Mouse (Mus musculus) midbrain, postnatal 0 days (tissue): ENCODE measurements around the gene Rilpl1. TPM values are rescaled to one million over a fixed set of nuclear protein-coding genes. Genes with fewer than 3 reads are reported as not detected.
"Not testable (repeated sequence)": the region's sequence is repeated elsewhere in the genome, so short reads cannot be mapped to it uniquely, and the experiment has no call there.

ENCODE experiments used
- ATAC-seq: fragments of 200-750 bp; cut with Nextera tagmentation; 2 replicates; pipeline ENCODE4 v1.8.0; 2017; ENCODE audit warnings: moderate number of reproducible peaks, mild to moderate bottlenecking, moderate TSS enrichment, moderate library complexity; ENCODE audit not compliant: low FRiP score
- DNase-seq: peaks from one replicate; pipeline ENCODE4 v3.0.0-alpha.2; 2015; ENCODE audit warnings: low spot score
- H3K27ac ChIP-seq: fragments of 300-500 bp; sonication (generic); 2 replicates; pipeline ENCODE4 v1.5.1; 2014; ENCODE audit warnings: low read depth, mild to moderate bottlenecking, low read length, mixed read lengths
- H3K27me3 ChIP-seq: fragments of 300-500 bp; sonication (generic); 2 replicates; pipeline ENCODE4 v1.6.1; 2014; ENCODE audit warnings: low read length, control low read depth, mixed read lengths; ENCODE audit not compliant: insufficient read depth
- H3K36me3 ChIP-seq: fragments of 300-500 bp; sonication (generic); 2 replicates; pipeline ENCODE4 v1.6.1; 2014; ENCODE audit warnings: low read length, control low read depth, mixed read lengths; ENCODE audit not compliant: insufficient read depth
- H3K4me1 ChIP-seq: fragments of 300-500 bp; sonication (generic); 2 replicates; pipeline ENCODE4 v1.6.1; 2014; ENCODE audit warnings: mild to moderate bottlenecking, control low read depth, antibody characterized with exemption, low read length, mixed read lengths; ENCODE audit not compliant: insufficient read depth
- H3K4me2 ChIP-seq: fragments of 300-500 bp; sonication (generic); 2 replicates; pipeline ENCODE4 v1.6.1; 2014; ENCODE audit warnings: low read depth, mild to moderate bottlenecking, low read length, mixed read lengths; ENCODE audit not compliant: poor library complexity, severe bottlenecking
- H3K4me3 ChIP-seq: fragments of 300-500 bp; sonication (generic); 2 replicates; pipeline ENCODE4 v1.5.1; 2014; ENCODE audit warnings: low read depth, mild to moderate bottlenecking, low read length, moderate library complexity
- H3K9ac ChIP-seq: fragments of 300-500 bp; sonication (generic); replicated peaks from 2 replicates; pipeline ENCODE4 v1.6.1; 2014; ENCODE audit warnings: mild to moderate bottlenecking, low read length, moderate library complexity, mixed read lengths; ENCODE audit not compliant: poor library complexity, severe bottlenecking
- H3K9me3 ChIP-seq: fragments of 300-500 bp; sonication (generic); 2 replicates; pipeline ENCODE4 v1.6.1; 2016; ENCODE audit warnings: low read length, control low read depth
- CTCF ChIP-seq: IDR thresholded peaks from 2 replicates; pipeline ENCODE4 v1.5.1; 2016; ENCODE audit warnings: antibody characterized with exemption, mild to moderate bottlenecking
- WGBS: fragments of 180-500 bp; shearing (Covaris S2); extraction: QIAGEN DNeasy Blood & Tissue Kit; methylation state at CpG from one replicate; pipeline ENCODE4 v1.1.7; 2014; 5-methylcytosine and 5-hydroxymethylcytosine counted together
- polyA plus RNA-seq: library from polyadenylated mRNA; unstranded; fragments of >200 nt; fragmentation: Nextera tagmentation; extraction: Ambion mirVana; gene quantifications from 2 replicates; pipeline ENCODE4 v1.2.1, GENCODE M21; 2015
- total RNA-seq: library from RNA; depleted of rRNA; stranded (reverse); fragments of >200 nt; gene quantifications from 2 replicates; pipeline ENCODE4 v1.2.3, GENCODE M21; 2014

Rilpl1 gene
- total and polyA plus RNA-seq, 2 experiments from 2014 or later: 11.9 to 14.9 TPM

- Histone ChIP-seq H3K36me3 (peaks cover 39% of the 10 kb centered on the region), H3K4me3 (no peak overlapping the region), H3K4me2 (no peak overlapping the region), H3K4me1 (no peaks in the 10 kb centered on the region), H3K27ac (no peak overlapping the region), H3K27me3 (no peaks in the 10 kb centered on the region), H3K9me3 (no peaks in the 10 kb centered on the region), H3K9ac (no peak overlapping the region)
- no peak for ATAC-seq
- no peak for DNase-seq
- no peak for TF ChIP-seq CTCF
- WGBS: 86% methylated on average over 5 of the region's 5 CpGs
These were observed 67.7 kb downstream of the Rilpl1 start for GRCm38 (mm10) chr5:124463462-124463861.

GRCm38 (mm10) chr5:124462297-124463025 lies 68.7 kb downstream of the Rilpl1 start:
- DNase-seq: no peak
- no peak overlapping the region for H3K9ac ChIP-seq
- H3K4me3 ChIP-seq: no peak overlapping the region
- WGBS: 87% methylated on average over 8 of the region's 8 CpGs
- peaks cover 44% of the 10 kb centered on the region for H3K36me3 ChIP-seq
- TF ChIP-seq CTCF: no peak
- H3K27ac ChIP-seq: no peak overlapping the region
- no peaks in the 10 kb centered on the region for H3K9me3 ChIP-seq
- H3K27me3 ChIP-seq: no peaks in the 10 kb centered on the region
- no peak for ATAC-seq
- no peaks in the 10 kb centered on the region for H3K4me1 ChIP-seq
- H3K4me2 ChIP-seq: no peak overlapping the region

- H3K36me3 ChIP-seq: peaks cover 54% of the 10 kb centered on the region
These were observed 70.3 kb downstream of the Rilpl1 start for GRCm38 (mm10) chr5:124460922-124461321.

GRCm38 (mm10) chr5:124456762-124457161 lies 74.4 kb downstream of the Rilpl1 start:
- Histone ChIP-seq H3K4me1 (no peaks in the 10 kb centered on the region), H3K27me3 (no peaks in the 10 kb centered on the region), H3K4me3 (no peak overlapping the region), H3K27ac (no peak overlapping the region), H3K4me2 (no peak overlapping the region), H3K9ac (no peak overlapping the region), H3K9me3 (no peaks in the 10 kb centered on the region), H3K36me3 (peaks cover 73% of the 10 kb centered on the region)
- ATAC-seq (no peak), DNase-seq (no peak)
- no peak for TF ChIP-seq CTCF
- WGBS: 100% methylated on average over 6 of the region's 6 CpGs

More at GRCm38 (mm10) chr5:124460922-124461321, 70.3 kb downstream of the Rilpl1 start:
- not testable (repeated sequence) for H3K9ac ChIP-seq, H3K4me2 ChIP-seq, ATAC-seq, DNase-seq, H3K4me1 ChIP-seq, H3K9me3 ChIP-seq, H3K4me3 ChIP-seq, H3K27me3 ChIP-seq, H3K27ac ChIP-seq
- WGBS: 92% methylated on average over 14 of the region's 14 CpGs

- H3K36me3 ChIP-seq: peaks cover 81% of the 10 kb centered on the region
- H3K27ac ChIP-seq: no peak overlapping the region
- ATAC-seq: no peak
- H3K27me3 ChIP-seq: no peaks in the 10 kb centered on the region
- no peak overlapping the region for H3K4me3 ChIP-seq
- 73% methylated on average over 1 of the region's 1 CpGs for WGBS
- no peak for DNase-seq
- no peak overlapping the region for H3K4me2 ChIP-seq
- H3K9ac ChIP-seq: no peak overlapping the region
- H3K4me1 ChIP-seq: no peaks in the 10 kb centered on the region
- TF ChIP-seq CTCF: no peak
- no peaks in the 10 kb centered on the region for H3K9me3 ChIP-seq
These were observed 77.1 kb downstream of the Rilpl1 start for GRCm38 (mm10) chr5:124454082-124454419.

- no peak for ATAC-seq
These were observed 77.7 kb downstream of the Rilpl1 start for GRCm38 (mm10) chr5:124453339-124454081.

More at GRCm38 (mm10) chr5:124453339-124454081, 77.7 kb downstream of the Rilpl1 start:
- H3K4me1 ChIP-seq: no peaks in the 10 kb centered on the region
- no peaks in the 10 kb centered on the region for H3K9me3 ChIP-seq
- no peaks in the 10 kb centered on the region for H3K27me3 ChIP-seq
- H3K9ac ChIP-seq: no peak overlapping the region
- H3K27ac ChIP-seq: no peak overlapping the region
- no peak overlapping the region for H3K4me2 ChIP-seq
- H3K36me3 ChIP-seq: peaks cover 81% of the 10 kb centered on the region
- no peak for TF ChIP-seq CTCF
- 73% methylated on average over 13 of the region's 13 CpGs for WGBS
- H3K4me3 ChIP-seq: no peak overlapping the region
- DNase-seq: peak; percentile 61
